ENCODE assay signal across 8 mouse cellular contexts in the genomic region with DNA sequence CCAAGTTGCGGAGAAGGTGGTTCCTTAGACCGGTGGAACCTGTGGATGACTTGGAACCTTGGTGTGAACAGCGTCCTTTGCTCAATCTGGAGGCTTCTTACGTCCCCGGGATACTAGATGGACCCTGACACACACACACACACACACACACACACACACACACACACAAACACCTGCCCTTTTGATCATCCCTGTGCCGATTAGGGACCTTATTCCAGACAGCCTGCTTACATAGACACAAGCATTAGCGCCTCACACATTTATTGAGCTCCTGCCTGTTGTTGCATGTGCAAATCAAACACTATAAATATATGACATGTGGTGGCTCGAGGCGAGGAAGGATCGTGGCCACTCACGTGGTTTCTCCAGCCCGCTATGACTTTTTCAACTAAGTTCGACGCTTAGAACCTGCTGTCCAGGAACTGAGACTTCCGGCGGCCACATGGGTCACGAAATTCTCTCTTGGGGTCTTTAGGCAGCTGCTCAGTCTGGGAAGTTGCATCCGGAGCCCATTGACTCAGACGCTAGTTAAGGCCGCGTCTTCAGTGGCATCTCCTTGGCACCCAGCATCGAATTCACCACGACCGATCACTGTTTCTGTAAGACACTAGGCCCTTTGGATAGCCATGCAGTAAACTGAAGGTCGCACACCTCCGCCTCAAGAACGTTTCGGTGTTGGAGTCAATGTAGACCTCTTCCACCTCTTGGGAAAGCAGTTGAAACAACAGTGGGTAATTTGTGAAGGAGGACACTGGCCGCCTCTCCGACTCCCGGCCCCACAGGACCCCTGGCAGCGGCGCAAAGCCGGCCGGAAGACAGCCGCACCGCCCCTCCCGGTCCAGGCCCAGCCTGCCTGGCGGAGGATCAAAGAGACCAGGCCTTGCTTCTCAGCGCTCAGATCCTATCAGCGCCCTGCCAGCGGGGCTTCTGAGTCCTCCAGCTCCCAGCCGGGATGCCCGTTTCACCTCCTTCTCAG. TPM values are rescaled to one million over a fixed set of nuclear protein-coding genes. Genes with fewer than 3 reads are reported as not detected.
DNase-seq lines count a peak whose midpoint lies in the region; ATAC-seq lines count a peak whose summit lies in the region.

No protein-coding gene starts in this region.

- ATAC-seq in embryonic facial prominence, embryonic 11.5 days (replicated peaks; ENCODE audit: insufficient number of reproducible peaks, low FRiP score, low TSS enrichment, low read depth), result no peak
- ATAC-seq in heart, embryonic 12.5 days (ENCODE audit: insufficient number of reproducible peaks, low FRiP score), result no peak
- peak; percentile 65; the same call in 1 of the 2 replicates for ATAC-seq in lung, embryonic 15.5 days (ENCODE audit: borderline replicate concordance, extremely low read depth, low FRiP score, low TSS enrichment)
- ATAC-seq in erythroid progenitor cell, adult 5-6 weeks (replicated peaks; ENCODE audit: low FRiP score, poor library complexity, severe bottlenecking), result no peak

- no peaks in the 10 kb centered on the region for H3K9me3 ChIP-seq in embryonic facial prominence, embryonic 11.5 days (replicated peaks; ENCODE audit: control insufficient read depth, low read length)
- H3K9me3 ChIP-seq in heart, embryonic 12.5 days (replicated peaks), result no peaks in the 10 kb centered on the region
- H3K9me3 ChIP-seq in lung, embryonic 15.5 days, result no peaks in the 10 kb centered on the region

- H3K4me2 ChIP-seq in embryonic facial prominence, embryonic 11.5 days (ENCODE audit: low read depth, low read length), result peak overlapping the region; percentile 98
- peak overlapping the region; percentile 98 for H3K4me2 ChIP-seq in heart, embryonic 12.5 days
- H3K4me2 ChIP-seq in lung, embryonic 15.5 days, result peak overlapping the region; percentile 93

- DNase-seq in urinary bladder, postnatal 14 days (ENCODE audit: low spot score), result peak; percentile 69
- no peak for DNase-seq in urinary bladder, adult 18-20 months (ENCODE audit: low spot score in 2 of 2)
- peak; percentile 68 for DNase-seq in embryonic facial prominence, embryonic 11.5 days (ENCODE audit: low spot score)
- DNase-seq in kidney, adult 9 months, result peak; percentile 47
- peak; percentile 61 for DNase-seq in ovary, postnatal 14 days (ENCODE audit: low spot score)

- H3K4me3 ChIP-seq in embryonic facial prominence, embryonic 11.5 days (ENCODE audit: low read depth, low read length), result peak overlapping the region; percentile 64
- peak overlapping the region; percentile 84 for H3K4me3 ChIP-seq in heart, embryonic 12.5 days
- peak overlapping the region; percentile 81 for H3K4me3 ChIP-seq in lung, embryonic 15.5 days

- H3K9ac ChIP-seq in embryonic facial prominence, embryonic 11.5 days (replicated peaks; ENCODE audit: low read length), result no peak overlapping the region; the same call in 1 of the 2 replicates
- peak overlapping the region; percentile 73; the same call in 1 of the 2 replicates for H3K9ac ChIP-seq in heart, embryonic 12.5 days
- peak overlapping the region; percentile 21; the same call in 1 of the 2 replicates for H3K9ac ChIP-seq in lung, embryonic 15.5 days

- H3K36me3 ChIP-seq in embryonic facial prominence, embryonic 11.5 days (replicated peaks; ENCODE audit: control insufficient read depth, insufficient read depth, low read depth, low read length), result no peaks in the 10 kb centered on the region
- H3K36me3 ChIP-seq in heart, embryonic 12.5 days, result 0 out of 2 replicates have a peak, but pooled peaks cover 4% of the 10 kb centered on the region
- peaks cover 10% of the 10 kb centered on the region; the same call in 1 of the 2 replicates for H3K36me3 ChIP-seq in lung, embryonic 15.5 days

- H3K4me1 ChIP-seq in embryonic facial prominence, embryonic 11.5 days (ENCODE audit: control insufficient read depth, insufficient read depth, low read length), result peaks cover 13% of the 10 kb centered on the region
- peaks cover 36% of the 10 kb centered on the region for H3K4me1 ChIP-seq in heart, embryonic 12.5 days (replicated peaks)
- peaks cover 52% of the 10 kb centered on the region for H3K4me1 ChIP-seq in lung, embryonic 15.5 days

- WGBS in embryonic facial prominence, embryonic 11.5 days, result 7% methylated on average over 42 of the region's 44 CpGs
- WGBS in heart, embryonic 12.5 days, result 8% methylated on average over 44 of the region's 44 CpGs
- WGBS in lung, embryonic 15.5 days, result 7% methylated on average over 44 of the region's 44 CpGs

- H3K27me3 ChIP-seq in embryonic facial prominence, embryonic 11.5 days (ENCODE audit: control insufficient read depth, insufficient read depth, low read length), result peaks cover 21% of the 10 kb centered on the region
- H3K27me3 ChIP-seq in heart, embryonic 12.5 days (replicated peaks), result peaks cover 17% of the 10 kb centered on the region
- no peaks in the 10 kb centered on the region for H3K27me3 ChIP-seq in lung, embryonic 15.5 days

- no peak overlapping the region for H3K27ac ChIP-seq in embryonic facial prominence, embryonic 11.5 days (replicated peaks; ENCODE audit: low read depth, low read length)
- no peak overlapping the region for H3K27ac ChIP-seq in heart, embryonic 12.5 days (ENCODE audit: poor library complexity, severe bottlenecking)
- H3K27ac ChIP-seq in lung, embryonic 15.5 days, result peak overlapping the region; percentile 79

RNA-seq across cellular contexts. Expression of a gene that starts 1.1 kb away (rescaled TPM):
- polyA plus RNA-seq in embryonic facial prominence, embryonic 11.5 days (2014; fragmentation: Nextera tagmentation; extraction: Ambion mirVana), result 9.2 and 9.8 TPM in 2 replicates
- polyA plus RNA-seq in heart, embryonic 12.5 days (2016; fragmentation: Nextera tagmentation; extraction: Ambion mirVana), result 6.3 and 6.5 TPM in 2 replicates
- 41.4 and 52.6 TPM in 2 replicates for polyA plus RNA-seq in lung, embryonic 15.5 days (2015; fragmentation: Nextera tagmentation; extraction: Ambion mirVana)
- total RNA-seq in erythroid progenitor cell, adult 5-6 weeks (2015; ENCODE audit: low replicate concordance), result 16.2 and 22.6 TPM in 2 replicates
- 1.4 and 3.3 TPM in 2 replicates for total RNA-seq in erythroid progenitor cell, adult 5-6 weeks (2017; ENCODE audit: low replicate concordance)

RNA-seq across cellular contexts. Expression of a gene that starts 52.1 kb away (rescaled TPM):
- 1,096 and 1,177 TPM in 2 replicates for polyA plus RNA-seq in embryonic facial prominence, embryonic 11.5 days (2014; fragmentation: Nextera tagmentation; extraction: Ambion mirVana)
- polyA plus RNA-seq in heart, embryonic 12.5 days (2016; fragmentation: Nextera tagmentation; extraction: Ambion mirVana), result 530 and 532 TPM in 2 replicates
- polyA plus RNA-seq in lung, embryonic 15.5 days (2015; fragmentation: Nextera tagmentation; extraction: Ambion mirVana), result 809 and 814 TPM in 2 replicates
- 103 and 116 TPM in 2 replicates for total RNA-seq in erythroid progenitor cell, adult 5-6 weeks (2015; ENCODE audit: low replicate concordance)
- total RNA-seq in erythroid progenitor cell, adult 5-6 weeks (2017; ENCODE audit: low replicate concordance), result 69.7 and 95.6 TPM in 2 replicates

Comparison
In these comparisons a context has a peak if more than half of its experiments do, and no peak if none do; other contexts are left out.
1. DNase-seq: peak in urinary bladder, postnatal 14 days (single experiment), embryonic facial prominence, embryonic 11.5 days (single experiment), kidney, adult 9 months (single experiment) and ovary, postnatal 14 days (single experiment); none in urinary bladder, adult 18-20 months (0 of 2).
2. Peak in every context shown above with its lines, with median percentiles within 50 percentile points of each other: H3K4me2 ChIP-seq and H3K4me3 ChIP-seq.